Mouse (Mus musculus) hindbrain, embryonic 10.5 days (tissue): Measurements from ENCODE around the gene Speer4a. TPM values are rescaled to one million over a fixed set of nuclear protein-coding genes. Genes with fewer than 3 reads are reported as not detected.
"Not testable (repeated sequence)": the region's sequence is repeated elsewhere in the genome, so short reads cannot be mapped to it uniquely, and the experiment has no call there.

Source experiments
- DNase-seq: peaks from one replicate; pipeline ENCODE4 v3.0.0-alpha.2; 2017; ENCODE audit warnings: low spot score
- H3K27ac ChIP-seq: fragments of 300-500 bp; sonication (generic); 2 replicates; pipeline ENCODE4 v1.5.1; 2016; ENCODE audit warnings: mild to moderate bottlenecking, moderate library complexity
- H3K27me3 ChIP-seq: fragments of 300-500 bp; sonication (generic); 2 replicates; pipeline ENCODE4 v1.6.1; 2016; ENCODE audit warnings: mild to moderate bottlenecking; ENCODE audit not compliant: poor library complexity, insufficient read depth, severe bottlenecking
- H3K36me3 ChIP-seq: fragments of 300-500 bp; sonication (generic); 2 replicates; pipeline ENCODE4 v1.6.1; 2016; ENCODE audit warnings: mild to moderate bottlenecking, moderate library complexity
- H3K4me1 ChIP-seq: fragments of 300-500 bp; sonication (generic); replicated peaks from 2 replicates; pipeline ENCODE4 v1.6.1; 2016; ENCODE audit warnings: mild to moderate bottlenecking
- H3K4me3 ChIP-seq: fragments of 300-500 bp; sonication (generic); 2 replicates; pipeline ENCODE4 v1.5.1; 2016; ENCODE audit warnings: mild to moderate bottlenecking, moderate library complexity
- H3K9me3 ChIP-seq: fragments of 300-500 bp; sonication (generic); 2 replicates; pipeline ENCODE4 v1.6.1; 2016; ENCODE audit warnings: mild to moderate bottlenecking, moderate library complexity
- WGBS: fragments of 180-500 bp; shearing (Covaris S2); methylation state at CpG from one replicate; pipeline ENCODE4 v1.1.7; 2016; 5-methylcytosine and 5-hydroxymethylcytosine counted together
- polyA plus RNA-seq: library from polyadenylated mRNA; unstranded; fragments of >200 nt; fragmentation: Nextera tagmentation; extraction: Ambion mirVana; gene quantifications from 2 replicates; pipeline ENCODE4 v1.2.1, GENCODE M21; 2016

The Speer4a gene
- 0.16 TPM in 1 of 2 replicates, not detected in the other for polyA plus RNA-seq

GRCm38 (mm10) chr5:26039458-26039857 is at the start of gene Speer4a:
Gene Speer4a (minus strand): TSS chr5:26039558.
- H3K27me3 ChIP-seq, DNase-seq, H3K36me3 ChIP-seq, H3K27ac ChIP-seq, H3K4me3 ChIP-seq, H3K9me3 ChIP-seq, H3K4me1 ChIP-seq: not testable (repeated sequence)
- 81% methylated on average over 2 of the region's 2 CpGs for WGBS

- H3K27me3 ChIP-seq, DNase-seq, H3K9me3 ChIP-seq, H3K36me3 ChIP-seq, H3K27ac ChIP-seq, H3K4me3 ChIP-seq, H3K4me1 ChIP-seq: not testable (repeated sequence)
Observed at GRCm38 (mm10) chr5:26079023-26079422, 39.7 kb upstream of the Speer4a start.

- no peak overlapping the region for H3K27ac ChIP-seq
- H3K36me3 ChIP-seq: no peaks in the 10 kb centered on the region
- DNase-seq: no peak
Observed at GRCm38 (mm10) chr5:26070716-26071115, 31.4 kb upstream of the Speer4a start.

GRCm38 (mm10) chr5:26058481-26058880 is 19.1 kb upstream of the Speer4a start, which contains the start of gene Gm7347:
Gene Gm7347 (minus strand): TSS chr5:26058581.
- not testable (repeated sequence) for H3K4me1 ChIP-seq, H3K4me3 ChIP-seq, H3K27me3 ChIP-seq, H3K27ac ChIP-seq, H3K9me3 ChIP-seq, H3K36me3 ChIP-seq, DNase-seq
- WGBS: no CpG with 5 or more reads among the region's 2 CpGs

More at GRCm38 (mm10) chr5:26070716-26071115, 31.4 kb upstream of the Speer4a start:
- WGBS: 85% methylated on average over 24 of the region's 24 CpGs
- no peaks in the 10 kb centered on the region for H3K4me1 ChIP-seq
- no peaks in the 10 kb centered on the region for H3K27me3 ChIP-seq
- H3K4me3 ChIP-seq: no peak overlapping the region
- peaks cover 9% of the 10 kb centered on the region; the same call in 1 of the 2 replicates for H3K9me3 ChIP-seq

GRCm38 (mm10) chr5:26022816-26023215 is 16.5 kb downstream of the Speer4a start, which contains the start of gene Gm5862:
Gene Gm5862 (minus strand): TSS chr5:26022916.
- H3K36me3 ChIP-seq, DNase-seq: not testable (repeated sequence)

GRCm38 (mm10) chr5:26007697-26008096 is 31.7 kb downstream of the Speer4a start:
- not testable (repeated sequence) for H3K4me1 ChIP-seq, H3K9me3 ChIP-seq, DNase-seq, H3K36me3 ChIP-seq, H3K27ac ChIP-seq
- Histone ChIP-seq H3K4me3 (peak overlapping the region; percentile 44; the same call in 1 of the 2 replicates), H3K27me3 (peaks cover 11% of the 10 kb centered on the region)
- whole genome bisulfite sequencing: 61% methylated on average over 7 of the region's 7 CpGs

More at GRCm38 (mm10) chr5:26022816-26023215, 16.5 kb downstream of the Speer4a start, which contains the start of gene Gm5862:
- H3K27ac ChIP-seq, H3K27me3 ChIP-seq, H3K9me3 ChIP-seq, H3K4me1 ChIP-seq, H3K4me3 ChIP-seq: not testable (repeated sequence)
- WGBS: no CpG with 5 or more reads among the region's 3 CpGs

- peaks cover 11% of the 10 kb centered on the region for H3K27me3 ChIP-seq
- not testable (repeated sequence) for H3K36me3 ChIP-seq, H3K9me3 ChIP-seq, H3K27ac ChIP-seq, H3K4me1 ChIP-seq
- peak; percentile 67 for DNase-seq
- WGBS: 20% methylated on average over 45 of the region's 45 CpGs
- peak overlapping the region; percentile 44 for H3K4me3 ChIP-seq
Observed at GRCm38 (mm10) chr5:26006937-26007695, 32.2 kb downstream of the Speer4a start.

GRCm38 (mm10) chr5:26004698-26005097 is 34.7 kb downstream of the Speer4a start, which contains the start of gene Gm1979:
Gene Gm1979 (minus strand): TSS chr5:26004798.
- DNase-seq, H3K27ac ChIP-seq, H3K4me1 ChIP-seq, H3K4me3 ChIP-seq, H3K36me3 ChIP-seq, H3K9me3 ChIP-seq: not testable (repeated sequence)
- peaks cover 11% of the 10 kb centered on the region for H3K27me3 ChIP-seq
- WGBS: 95% methylated on average over 1 of the region's 2 CpGs

GRCm38 (mm10) chr5:25988550-25988949 is 50.8 kb downstream of the Speer4a start, which contains the start of gene Gm21698:
Gene Gm21698 (minus strand): TSS chr5:25988650.
- not testable (repeated sequence) for H3K9me3 ChIP-seq, H3K4me1 ChIP-seq, H3K36me3 ChIP-seq, DNase-seq, H3K27me3 ChIP-seq, H3K27ac ChIP-seq, H3K4me3 ChIP-seq
- whole genome bisulfite sequencing: no CpG with 5 or more reads among the region's 3 CpGs

Other genes with a start within 250 kb of the Speer4a start
- 0.10 TPM in 1 of 2 replicates, not detected in the other for gene Gm21663, start 97.2 kb downstream of the Speer4a start, polyA plus RNA-seq
- not detected in 2 replicates for gene Gm21671, start 85.1 kb downstream of the Speer4a start, polyA plus RNA-seq
- not detected in 2 replicates for gene Gm21680, start 66.9 kb downstream of the Speer4a start, polyA plus RNA-seq
- 0.07 and 0.08 TPM in 2 replicates for gene Gm21698, start 50.9 kb downstream of the Speer4a start, polyA plus RNA-seq
- gene Gm1979, start 34.8 kb downstream of the Speer4a start, polyA plus RNA-seq: not detected in 2 replicates
- not detected in 2 replicates for gene Gm5862, start 16.6 kb downstream of the Speer4a start, polyA plus RNA-seq
- not detected in 2 replicates for gene Gm7347, start 19.0 kb upstream of the Speer4a start, polyA plus RNA-seq
- gene Gm10471, start 49.7 kb upstream of the Speer4a start, polyA plus RNA-seq: not detected in 2 replicates
- gene 5031410I06Rik, start 65.8 kb upstream of the Speer4a start, polyA plus RNA-seq: 0.07 and 0.09 TPM in 2 replicates
- gene Gm10220, start 81.9 kb upstream of the Speer4a start, polyA plus RNA-seq: not detected in 2 replicates
- not detected in 2 replicates for gene Gm7361, start 218.1 kb upstream of the Speer4a start, polyA plus RNA-seq